Mouse (Mus musculus) liver, embryonic 16.5 days (tissue): ENCODE results near the gene Pigb. TPM values are rescaled to one million over a fixed set of nuclear protein-coding genes. Genes with fewer than 3 reads are reported as not detected.
A peak's percentile ranks its signal among the peaks of the same experiment; 100 is the strongest.

ENCODE experiments used
- ATAC-seq: fragments of 200-750 bp; cut with Nextera tagmentation; 2 replicates; pipeline ENCODE4 v1.8.0; 2017; ENCODE audit warnings: low read depth, mild to moderate bottlenecking, moderate number of reproducible peaks, moderate library complexity
- H3K27ac ChIP-seq: fragments of 300-500 bp; sonication (generic); 2 replicates; pipeline ENCODE4 v1.5.1; 2014; ENCODE audit warnings: mild to moderate bottlenecking, low read length
- H3K27me3 ChIP-seq: fragments of 300-500 bp; sonication (generic); 2 replicates; pipeline ENCODE4 v1.6.1; 2014; ENCODE audit warnings: low read depth, low read length, mixed read lengths; ENCODE audit not compliant: control insufficient read depth, insufficient read depth
- H3K36me3 ChIP-seq: fragments of 300-500 bp; sonication (generic); 2 replicates; pipeline ENCODE4 v1.6.1; 2014; ENCODE audit warnings: mild to moderate bottlenecking; ENCODE audit not compliant: control insufficient read depth, insufficient read depth
- H3K4me1 ChIP-seq: fragments of 300-500 bp; sonication (generic); 2 replicates; pipeline ENCODE4 v1.6.1; 2014; ENCODE audit warnings: low read depth, low read length, mixed read lengths; ENCODE audit not compliant: control insufficient read depth
- H3K4me2 ChIP-seq: fragments of 300-500 bp; sonication (generic); 2 replicates; pipeline ENCODE4 v1.6.1; 2014; ENCODE audit warnings: low read depth, low read length, mixed read lengths
- H3K4me3 ChIP-seq: fragments of 300-500 bp; sonication (generic); 2 replicates; pipeline ENCODE4 v1.5.1; 2014; ENCODE audit warnings: low read depth, mild to moderate bottlenecking, low read length
- H3K9ac ChIP-seq: fragments of 300-500 bp; sonication (generic); 2 replicates; pipeline ENCODE4 v1.6.1; 2014; ENCODE audit warnings: low read depth, low read length
- H3K9me3 ChIP-seq: fragments of 300-500 bp; sonication (generic); replicated peaks from 2 replicates; pipeline ENCODE4 v1.6.1; 2016; ENCODE audit warnings: low read length; ENCODE audit not compliant: control insufficient read depth
- WGBS: fragments of 180-500 bp; shearing (Covaris S2); extraction: QIAGEN DNeasy Blood & Tissue Kit; methylation state at CpG from one replicate; pipeline ENCODE4 v1.1.7; 2014; ENCODE audit not compliant: insufficient replicate concordance; 5-methylcytosine and 5-hydroxymethylcytosine counted together
- polyA plus RNA-seq: library from polyadenylated mRNA; unstranded; fragments of >200 nt; fragmentation: Nextera tagmentation; extraction: Ambion mirVana; gene quantifications from 2 replicates; pipeline ENCODE4 v1.2.1, GENCODE M21; 2015

The Pigb gene
- polyA plus RNA-seq, 1 experiment from 2014 or later = 4.7 TPM

GRCm38 (mm10) chr9:73006175-73006574 lies 34.0 kb downstream of the Pigb start:
- H3K4me2 ChIP-seq = no peak overlapping the region

GRCm38 (mm10) chr9:73005106-73005505 lies 35.1 kb downstream of the Pigb start:
- Histone ChIP-seq H3K27ac (no peak overlapping the region), H3K9ac (no peak overlapping the region), H3K9me3 (no peaks in the 10 kb centered on the region), H3K36me3 (no peaks in the 10 kb centered on the region; the same call in 1 of the 2 replicates), H3K27me3 (no peaks in the 10 kb centered on the region), H3K4me2 (no peak overlapping the region), H3K4me3 (no peak overlapping the region), H3K4me1 (no peaks in the 10 kb centered on the region; the same call in 1 of the 2 replicates)
- no peak for ATAC-seq
- 76% methylated on average over 6 of the region's 6 CpGs for WGBS

More at GRCm38 (mm10) chr9:73006175-73006574, 34.0 kb downstream of the Pigb start:
- Histone ChIP-seq H3K4me1 (no peaks in the 10 kb centered on the region; the same call in 1 of the 2 replicates), H3K4me3 (no peak overlapping the region), H3K27ac (no peak overlapping the region), H3K27me3 (no peaks in the 10 kb centered on the region), H3K36me3 (no peaks in the 10 kb centered on the region; the same call in 1 of the 2 replicates), H3K9me3 (no peaks in the 10 kb centered on the region), H3K9ac (no peak overlapping the region)
- no peak for ATAC-seq
- WGBS = 81% methylated on average over 3 of the region's 3 CpGs

GRCm38 (mm10) chr9:73004076-73004475 lies 36.1 kb downstream of the Pigb start:
- H3K9me3 ChIP-seq = no peaks in the 10 kb centered on the region
- H3K9ac ChIP-seq = no peak overlapping the region
- H3K4me2 ChIP-seq = no peak overlapping the region
- no peaks in the 10 kb centered on the region for H3K27me3 ChIP-seq
- no peaks in the 10 kb centered on the region; the same call in 1 of the 2 replicates for H3K4me1 ChIP-seq
- ATAC-seq = no peak
- H3K27ac ChIP-seq = no peak overlapping the region
- H3K4me3 ChIP-seq = no peak overlapping the region
- WGBS = 81% methylated on average over 8 of the region's 8 CpGs
- no peaks in the 10 kb centered on the region; the same call in 1 of the 2 replicates for H3K36me3 ChIP-seq

- H3K4me1 ChIP-seq = no peaks in the 10 kb centered on the region; the same call in 1 of the 2 replicates
- no peaks in the 10 kb centered on the region for H3K27me3 ChIP-seq
- 49% methylated on average over 3 of the region's 3 CpGs for WGBS
- no peak overlapping the region for H3K27ac ChIP-seq
- 0 out of 2 replicates have a peak, but pooled peaks have one; percentile 50 for ATAC-seq
- H3K9me3 ChIP-seq = no peaks in the 10 kb centered on the region
- no peak overlapping the region for H3K4me3 ChIP-seq
- no peaks in the 10 kb centered on the region; the same call in 1 of the 2 replicates for H3K36me3 ChIP-seq
- no peak overlapping the region for H3K9ac ChIP-seq
- no peak overlapping the region for H3K4me2 ChIP-seq
Measured at GRCm38 (mm10) chr9:73002177-73002576, 38.0 kb downstream of the Pigb start.

GRCm38 (mm10) chr9:73001314-73002011 lies 38.7 kb downstream of the Pigb start:
- Histone ChIP-seq H3K4me2 (no peak overlapping the region), H3K9me3 (no peaks in the 10 kb centered on the region), H3K36me3 (no peaks in the 10 kb centered on the region; the same call in 1 of the 2 replicates), H3K4me1 (no peaks in the 10 kb centered on the region; the same call in 1 of the 2 replicates), H3K27me3 (no peaks in the 10 kb centered on the region), H3K9ac (no peak overlapping the region), H3K27ac (peak overlapping the region; percentile 24), H3K4me3 (no peak overlapping the region)
- WGBS = 56% methylated on average over 13 of the region's 13 CpGs
- ATAC-seq = no peak

- H3K9me3 ChIP-seq = no peaks in the 10 kb centered on the region
Measured at GRCm38 (mm10) chr9:73000487-73000886, 39.7 kb downstream of the Pigb start.

GRCm38 (mm10) chr9:72996806-72997205 lies 43.4 kb downstream of the Pigb start:
- Histone ChIP-seq H3K9me3 (no peaks in the 10 kb centered on the region), H3K36me3 (no peaks in the 10 kb centered on the region), H3K4me1 (no peaks in the 10 kb centered on the region), H3K27me3 (no peaks in the 10 kb centered on the region), H3K4me3 (no peak overlapping the region), H3K4me2 (no peak overlapping the region), H3K27ac (no peak overlapping the region), H3K9ac (no peak overlapping the region)
- WGBS = 63% methylated on average over 7 of the region's 7 CpGs
- no peak for ATAC-seq

More at GRCm38 (mm10) chr9:73000487-73000886, 39.7 kb downstream of the Pigb start:
- H3K27ac ChIP-seq = no peak overlapping the region
- 57% methylated on average over 2 of the region's 2 CpGs for WGBS
- no peak overlapping the region for H3K4me2 ChIP-seq
- no peak overlapping the region for H3K4me3 ChIP-seq
- no peaks in the 10 kb centered on the region; the same call in 1 of the 2 replicates for H3K4me1 ChIP-seq
- ATAC-seq = no peak
- no peak overlapping the region for H3K9ac ChIP-seq
- H3K36me3 ChIP-seq = no peaks in the 10 kb centered on the region; the same call in 1 of the 2 replicates
- H3K27me3 ChIP-seq = no peaks in the 10 kb centered on the region

- no peak for ATAC-seq
- H3K27ac ChIP-seq = no peak overlapping the region
- H3K27me3 ChIP-seq = no peaks in the 10 kb centered on the region
- no peaks in the 10 kb centered on the region for H3K9me3 ChIP-seq
- H3K36me3 ChIP-seq = no peaks in the 10 kb centered on the region
- no peak overlapping the region for H3K4me2 ChIP-seq
- no peak overlapping the region for H3K9ac ChIP-seq
- no peaks in the 10 kb centered on the region for H3K4me1 ChIP-seq
- no peak overlapping the region for H3K4me3 ChIP-seq
Measured at GRCm38 (mm10) chr9:72996167-72996566, 44.0 kb downstream of the Pigb start.

GRCm38 (mm10) chr9:72992576-72992975 lies 47.6 kb downstream of the Pigb start:
- 72% methylated on average over 5 of the region's 5 CpGs for WGBS
- ATAC-seq = no peak
- no peaks in the 10 kb centered on the region for H3K9me3 ChIP-seq
- H3K4me3 ChIP-seq = no peak overlapping the region
- peaks cover 3% of the 10 kb centered on the region; the same call in 1 of the 2 replicates for H3K4me1 ChIP-seq
- H3K9ac ChIP-seq = no peak overlapping the region
- H3K27ac ChIP-seq = no peak overlapping the region
- H3K4me2 ChIP-seq = no peak overlapping the region
- H3K36me3 ChIP-seq = no peaks in the 10 kb centered on the region
- H3K27me3 ChIP-seq = no peaks in the 10 kb centered on the region
